Mouse (Mus musculus) megakaryocyte, embryonic 14.5 days (primary cell): Measurements from ENCODE around the gene Slc2a4. TPM values are rescaled to one million over a fixed set of nuclear protein-coding genes. Genes with fewer than 3 reads are reported as not detected.

Experiments
- H3K27me3 ChIP-seq: replicated peaks from 2 replicates; pipeline ENCODE3; 2012; ENCODE audit warnings: inconsistent platforms
- H3K36me3 ChIP-seq: replicated peaks from 2 replicates; pipeline ENCODE3; 2012; ENCODE audit warnings: low read length, inconsistent platforms, mixed read lengths
- H3K4me1 ChIP-seq: 2 replicates; pipeline ENCODE4 v1.6.1; 2012; ENCODE audit warnings: inconsistent platforms
- H3K4me3 ChIP-seq: replicated peaks from 2 replicates; pipeline ENCODE3; 2012; ENCODE audit warnings: moderate library complexity, mild to moderate bottlenecking, inconsistent platforms
- H3K9me3 ChIP-seq: 2 replicates; pipeline ENCODE4 v1.6.1; 2012; ENCODE audit warnings: inconsistent platforms
- FLI1 ChIP-seq: IDR thresholded peaks from 2 replicates; pipeline ENCODE4 v1.6.1; 2012; ENCODE audit warnings: low read length, inconsistent platforms, mixed read lengths
- GATA1 ChIP-seq: IDR thresholded peaks from 3 replicates; pipeline ENCODE4 v1.6.1; 2012; ENCODE audit warnings: mixed read lengths, low read length, inconsistent platforms, borderline replicate concordance
- polyA plus RNA-seq: library from polyadenylated mRNA; stranded (reverse); fragments of >175 nt; gene quantifications from 2 replicates; pipeline ENCODE4 v1.2.3, GENCODE M21; 2012; ENCODE audit warnings: low replicate concordance; ENCODE audit not compliant: insufficient read depth

Slc2a4 gene
- polyA plus RNA-seq, 1 experiment = not detected

- H3K4me1 ChIP-seq = peaks cover 11% of the 10 kb centered on the region
- no peaks in the 10 kb centered on the region for H3K36me3 ChIP-seq
- no peak overlapping the region for H3K4me3 ChIP-seq
- H3K9me3 ChIP-seq = no peaks in the 10 kb centered on the region
- H3K27me3 ChIP-seq = peaks cover 94% of the 10 kb centered on the region
- no peak for TF ChIP-seq GATA1
- TF ChIP-seq FLI1 = no peak
Observed at GRCm38 (mm10) chr11:69940962-69941361, 7.0 kb downstream of the Slc2a4 start.

- Histone ChIP-seq H3K36me3 (no peaks in the 10 kb centered on the region), H3K4me1 (peaks cover 23% of the 10 kb centered on the region), H3K27me3 (peaks cover 94% of the 10 kb centered on the region)
Observed at GRCm38 (mm10) chr11:69939731-69940130, 8.3 kb downstream of the Slc2a4 start.

GRCm38 (mm10) chr11:69939181-69939580 lies 8.8 kb downstream of the Slc2a4 start:
- H3K9me3 ChIP-seq = no peaks in the 10 kb centered on the region
- no peak for TF ChIP-seq GATA1
- no peak for TF ChIP-seq FLI1
- H3K36me3 ChIP-seq = no peaks in the 10 kb centered on the region
- H3K27me3 ChIP-seq = peaks cover 94% of the 10 kb centered on the region
- H3K4me3 ChIP-seq = no peak overlapping the region
- H3K4me1 ChIP-seq = peaks cover 29% of the 10 kb centered on the region

More at GRCm38 (mm10) chr11:69939731-69940130, 8.3 kb downstream of the Slc2a4 start:
- no peak overlapping the region for H3K4me3 ChIP-seq
- TF ChIP-seq FLI1 (no peak), GATA1 (no peak)
- H3K9me3 ChIP-seq = no peaks in the 10 kb centered on the region

- Histone ChIP-seq H3K4me3 (no peak overlapping the region), H3K4me1 (peaks cover 34% of the 10 kb centered on the region), H3K27me3 (peaks cover 88% of the 10 kb centered on the region), H3K9me3 (no peaks in the 10 kb centered on the region), H3K36me3 (no peaks in the 10 kb centered on the region)
- TF ChIP-seq FLI1 (no peak), GATA1 (no peak)
Observed at GRCm38 (mm10) chr11:69938401-69938979, 9.5 kb downstream of the Slc2a4 start.

GRCm38 (mm10) chr11:69937834-69938233 lies 10.2 kb downstream of the Slc2a4 start:
- Histone ChIP-seq H3K9me3 (no peaks in the 10 kb centered on the region), H3K4me1 (peaks cover 34% of the 10 kb centered on the region), H3K36me3 (no peaks in the 10 kb centered on the region), H3K27me3 (peaks cover 81% of the 10 kb centered on the region), H3K4me3 (no peak overlapping the region)
- no peak for TF ChIP-seq FLI1
- no peak for TF ChIP-seq GATA1

- peaks cover 38% of the 10 kb centered on the region for H3K4me1 ChIP-seq
- no peaks in the 10 kb centered on the region for H3K9me3 ChIP-seq
- no peaks in the 10 kb centered on the region for H3K36me3 ChIP-seq
- peaks cover 77% of the 10 kb centered on the region for H3K27me3 ChIP-seq
- TF ChIP-seq FLI1 = no peak
- H3K4me3 ChIP-seq = no peak overlapping the region
Observed at GRCm38 (mm10) chr11:69937385-69937784, 10.6 kb downstream of the Slc2a4 start.

- H3K9me3 ChIP-seq = no peaks in the 10 kb centered on the region
- peaks cover 72% of the 10 kb centered on the region for H3K27me3 ChIP-seq
- H3K4me3 ChIP-seq = no peak overlapping the region
- H3K36me3 ChIP-seq = no peaks in the 10 kb centered on the region
- H3K4me1 ChIP-seq = peaks cover 44% of the 10 kb centered on the region
- TF ChIP-seq FLI1 (no peak), GATA1 (no peak)
Observed at GRCm38 (mm10) chr11:69936714-69937347, 11.2 kb downstream of the Slc2a4 start.

- Histone ChIP-seq H3K4me1 (peaks cover 51% of the 10 kb centered on the region), H3K27me3 (peaks cover 69% of the 10 kb centered on the region), H3K4me3 (peak overlapping the region; percentile 90), H3K36me3 (no peaks in the 10 kb centered on the region), H3K9me3 (no peaks in the 10 kb centered on the region)
- no peak for TF ChIP-seq GATA1
- TF ChIP-seq FLI1 = no peak
Observed at GRCm38 (mm10) chr11:69936156-69936555, 11.8 kb downstream of the Slc2a4 start.

GRCm38 (mm10) chr11:69935137-69935879 lies 12.7 kb downstream of the Slc2a4 start, which contains the start of gene Ybx2:
TSS of gene Ybx2 (plus strand) at chr11:69935796.
- no peaks in the 10 kb centered on the region for H3K36me3 ChIP-seq
- H3K4me1 ChIP-seq = peaks cover 54% of the 10 kb centered on the region
- H3K27me3 ChIP-seq = peaks cover 61% of the 10 kb centered on the region
- H3K4me3 ChIP-seq = peak within 1 kb of the TSS; percentile 90
- TF ChIP-seq GATA1 (no peak), FLI1 (no peak)
- H3K9me3 ChIP-seq = no peaks in the 10 kb centered on the region

GRCm38 (mm10) chr11:69934681-69935080 lies 13.3 kb downstream of the Slc2a4 start:
- no peaks in the 10 kb centered on the region for H3K36me3 ChIP-seq
- peaks cover 55% of the 10 kb centered on the region for H3K27me3 ChIP-seq
- peaks cover 54% of the 10 kb centered on the region for H3K4me1 ChIP-seq
- H3K9me3 ChIP-seq = no peaks in the 10 kb centered on the region
- no peak overlapping the region for H3K4me3 ChIP-seq
- no peak for TF ChIP-seq GATA1
- no peak for TF ChIP-seq FLI1
